Mouse (Mus musculus): ENCODE results near the gene Gm44503. TPM values are rescaled to one million over a fixed set of nuclear protein-coding genes. Genes with fewer than 3 reads are reported as not detected.
A peak's percentile ranks its signal among the peaks of the same experiment; 100 is the strongest.

Gm44503 gene
- polyA plus RNA-seq, 1 experiment from 2014 or later = not detected

DNA sequence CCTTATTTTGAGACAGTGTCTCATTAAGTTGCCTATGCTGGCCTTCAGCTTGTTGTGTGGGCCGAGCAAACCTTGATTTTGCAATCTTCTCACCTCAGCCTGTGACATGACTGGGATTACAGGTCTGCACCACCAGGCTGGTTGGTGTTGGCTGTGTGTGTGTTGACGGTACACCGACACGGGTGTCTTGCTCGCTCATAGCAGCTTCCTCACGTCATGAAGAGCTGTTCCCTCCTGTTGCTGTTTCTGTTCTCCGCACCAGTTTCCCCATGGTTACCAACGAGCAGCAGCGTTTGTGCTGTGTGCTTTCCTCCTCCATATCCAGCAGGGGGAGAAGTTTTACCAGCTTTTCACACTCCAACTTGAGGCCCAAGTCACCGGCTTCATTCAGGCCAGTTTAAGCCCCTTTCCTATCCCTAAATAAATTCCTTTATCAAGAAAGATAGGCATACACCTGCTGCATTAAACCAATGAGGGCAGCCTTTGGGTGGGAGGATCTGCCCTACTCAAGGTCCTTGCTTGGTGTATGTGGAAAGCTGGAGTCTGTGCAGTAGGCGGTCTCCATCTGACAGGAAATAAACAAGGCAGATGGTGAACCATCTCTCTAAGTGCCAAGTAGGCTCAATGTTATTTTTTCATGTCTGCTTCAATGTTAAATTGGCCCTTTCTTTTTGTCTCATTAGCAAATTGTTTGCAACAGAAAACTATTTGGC lies 9.9 kb downstream of the Gm44503 start:
- Histone ChIP-seq H3K9me3 (ENCODE audit: control insufficient read depth, low read length) (no peaks in the 10 kb centered on the region), H3K27ac (ENCODE audit: low read length) (no peak overlapping the region), H3K4me2 (ENCODE audit: low read depth, low read length) (no peak overlapping the region), H3K36me3 (ENCODE audit: control insufficient read depth, insufficient read depth, low read length) (no peaks in the 10 kb centered on the region), H3K4me1 (replicated peaks; ENCODE audit: control insufficient read depth, insufficient read depth, low read length) (no peaks in the 10 kb centered on the region), H3K27me3 (ENCODE audit: control insufficient read depth, insufficient read depth, low read depth, low read length) (no peaks in the 10 kb centered on the region), H3K4me3 (ENCODE audit: low read length) (no peak overlapping the region), H3K9ac (ENCODE audit: low read length) (0 out of 2 replicates have a peak overlapping the region, but pooled peaks have one; percentile 9)
- ATAC-seq (ENCODE audit: low read depth) = peak; percentile 51
- WGBS = 29% methylated on average over 11 of the region's 11 CpGs

DNA sequence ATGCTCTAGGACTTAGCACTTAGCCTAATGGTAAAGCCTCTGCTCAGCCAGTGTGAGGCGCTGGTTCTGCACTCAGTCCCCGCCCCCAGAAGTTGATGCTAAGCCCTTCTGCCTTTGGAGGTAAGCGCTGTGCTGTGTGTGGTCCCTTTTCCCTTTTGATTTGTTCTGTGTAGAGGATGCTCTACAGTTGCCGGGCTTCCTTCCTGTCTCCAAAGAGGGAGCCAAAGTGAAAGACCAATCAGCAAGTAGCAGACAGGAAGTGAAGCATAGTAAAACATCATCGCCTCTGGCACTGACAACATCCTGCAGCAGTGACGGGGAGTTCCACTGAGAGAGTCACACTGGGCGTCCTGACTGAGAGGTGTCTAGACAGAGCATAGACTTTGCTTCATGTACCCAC lies 11.2 kb downstream of the Gm44503 start:
- Histone ChIP-seq H3K9me3 (ENCODE audit: control insufficient read depth, low read length) (no peaks in the 10 kb centered on the region), H3K4me2 (ENCODE audit: low read depth, low read length) (no peak overlapping the region), H3K27me3 (ENCODE audit: control insufficient read depth, insufficient read depth, low read depth, low read length) (no peaks in the 10 kb centered on the region), H3K4me3 (ENCODE audit: low read length) (no peak overlapping the region), H3K9ac (ENCODE audit: low read length) (no peak overlapping the region), H3K27ac (ENCODE audit: low read length) (no peak overlapping the region), H3K4me1 (replicated peaks; ENCODE audit: control insufficient read depth, insufficient read depth, low read length) (no peaks in the 10 kb centered on the region), H3K36me3 (ENCODE audit: control insufficient read depth, insufficient read depth, low read length) (no peaks in the 10 kb centered on the region)
- no peak for ATAC-seq (ENCODE audit: low read depth)
- WGBS = 61% methylated on average over 7 of the region's 7 CpGs

DNA sequence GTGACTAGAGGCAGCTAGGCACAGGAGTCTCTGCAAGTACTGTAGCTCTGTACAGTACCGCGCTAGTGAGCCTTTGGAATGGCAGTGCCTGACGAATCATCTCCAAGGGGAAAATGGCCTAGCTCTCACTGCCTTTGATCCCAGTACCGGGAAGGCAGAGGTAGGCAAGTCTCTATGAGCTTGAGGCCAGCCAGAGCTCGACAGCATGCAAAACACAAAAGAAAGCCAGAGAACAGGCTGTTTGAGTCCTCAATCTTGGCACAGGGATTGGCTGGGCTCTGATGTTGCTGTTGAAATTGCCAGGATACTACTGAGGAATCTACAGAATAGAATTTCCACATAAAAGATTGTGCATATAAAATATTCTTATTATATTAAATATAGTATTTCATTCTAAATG lies 13.8 kb downstream of the Gm44503 start:
- H3K36me3 ChIP-seq (ENCODE audit: control insufficient read depth, insufficient read depth, low read length) = no peaks in the 10 kb centered on the region
- no peak overlapping the region for H3K9ac ChIP-seq (ENCODE audit: low read length)
- 84% methylated on average over 5 of the region's 5 CpGs for WGBS
- no peaks in the 10 kb centered on the region for H3K27me3 ChIP-seq (ENCODE audit: control insufficient read depth, insufficient read depth, low read depth, low read length)
- no peak overlapping the region for H3K4me3 ChIP-seq (ENCODE audit: low read length)
- no peak for ATAC-seq (ENCODE audit: low read depth)
- H3K9me3 ChIP-seq (ENCODE audit: control insufficient read depth, low read length) = no peaks in the 10 kb centered on the region
- no peak overlapping the region for H3K4me2 ChIP-seq (ENCODE audit: low read depth, low read length)
- no peaks in the 10 kb centered on the region for H3K4me1 ChIP-seq (replicated peaks; ENCODE audit: control insufficient read depth, insufficient read depth, low read length)
- H3K27ac ChIP-seq (ENCODE audit: low read length) = no peak overlapping the region

DNA sequence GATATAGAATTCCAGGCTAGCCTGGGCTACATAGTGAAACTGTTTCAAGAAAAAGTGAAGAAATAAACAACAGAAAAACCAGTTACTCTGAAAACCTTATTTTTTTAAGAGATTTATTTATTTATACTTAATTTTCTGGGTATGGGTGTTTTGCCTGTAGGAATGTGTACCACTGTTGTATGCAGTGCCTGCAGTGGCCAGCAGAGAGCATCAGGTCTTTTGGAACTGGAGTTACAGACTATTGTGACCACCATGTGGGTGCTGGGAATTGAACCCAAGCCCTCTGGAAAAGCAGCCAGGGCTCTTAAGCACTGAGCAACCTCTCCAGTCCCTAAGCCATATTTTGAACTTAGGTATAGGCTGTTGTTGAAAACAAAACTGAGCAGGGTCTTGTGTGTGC lies 14.3 kb downstream of the Gm44503 start:
- Histone ChIP-seq H3K9me3 (ENCODE audit: control insufficient read depth, low read length) (no peaks in the 10 kb centered on the region), H3K36me3 (ENCODE audit: control insufficient read depth, insufficient read depth, low read length) (no peaks in the 10 kb centered on the region)

DNA sequence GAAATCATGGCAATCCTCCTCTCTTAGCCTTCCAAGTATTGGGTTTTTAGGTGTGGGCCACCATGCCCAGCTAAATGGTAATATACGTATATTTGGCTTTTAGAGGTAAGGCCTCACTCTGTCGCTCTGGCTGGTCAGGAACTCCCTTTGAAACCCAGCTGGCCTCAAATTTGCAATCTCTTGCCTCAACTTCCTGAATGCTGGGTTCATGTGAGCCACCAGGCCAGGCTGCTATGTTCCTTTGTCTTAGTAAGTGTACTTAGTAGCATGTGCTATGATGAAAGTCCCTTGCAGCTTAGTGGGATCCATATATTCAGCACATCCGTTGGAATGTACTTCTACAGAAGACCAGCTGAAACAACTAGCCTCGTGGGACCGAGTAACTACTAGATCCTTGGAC lies 16.1 kb downstream of the Gm44503 start:
- H3K4me1 ChIP-seq (replicated peaks; ENCODE audit: control insufficient read depth, insufficient read depth, low read length) = no peaks in the 10 kb centered on the region
- no peak overlapping the region for H3K9ac ChIP-seq (ENCODE audit: low read length)
- WGBS = 85% methylated on average over 5 of the region's 5 CpGs
- no peaks in the 10 kb centered on the region for H3K27me3 ChIP-seq (ENCODE audit: control insufficient read depth, insufficient read depth, low read depth, low read length)
- no peaks in the 10 kb centered on the region for H3K9me3 ChIP-seq (ENCODE audit: control insufficient read depth, low read length)
- no peak overlapping the region for H3K27ac ChIP-seq (ENCODE audit: low read length)
- no peaks in the 10 kb centered on the region for H3K36me3 ChIP-seq (ENCODE audit: control insufficient read depth, insufficient read depth, low read length)
- ATAC-seq (ENCODE audit: low read depth) = no peak
- H3K4me3 ChIP-seq (ENCODE audit: low read length) = no peak overlapping the region
- no peak overlapping the region for H3K4me2 ChIP-seq (ENCODE audit: low read depth, low read length)

More for the DNA sequence above, 14.3 kb downstream of the Gm44503 start:
- no peak for ATAC-seq (ENCODE audit: low read depth)
- H3K4me2 ChIP-seq (ENCODE audit: low read depth, low read length) = no peak overlapping the region
- no peak overlapping the region for H3K27ac ChIP-seq (ENCODE audit: low read length)
- no peaks in the 10 kb centered on the region for H3K27me3 ChIP-seq (ENCODE audit: control insufficient read depth, insufficient read depth, low read depth, low read length)
- H3K9ac ChIP-seq (ENCODE audit: low read length) = no peak overlapping the region
- H3K4me1 ChIP-seq (replicated peaks; ENCODE audit: control insufficient read depth, insufficient read depth, low read length) = no peaks in the 10 kb centered on the region
- no peak overlapping the region for H3K4me3 ChIP-seq (ENCODE audit: low read length)

DNA sequence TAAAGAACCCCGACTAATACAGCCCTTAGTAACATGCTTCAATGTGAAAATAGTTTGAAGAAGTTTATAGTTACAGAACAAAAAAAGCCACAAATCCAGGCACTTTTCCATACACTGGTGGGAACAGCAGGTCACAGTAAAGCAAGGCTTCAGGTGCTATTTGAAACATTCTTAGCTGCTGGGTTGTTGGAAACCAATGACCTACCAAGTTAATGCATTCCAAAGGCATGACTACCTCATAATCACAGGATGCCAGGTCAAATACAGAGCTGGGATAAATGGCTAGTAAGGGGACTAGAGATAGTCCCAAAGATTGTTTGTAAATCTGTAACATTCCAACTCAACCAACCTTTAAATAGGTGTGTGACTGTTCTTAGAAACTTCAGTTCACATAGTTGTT lies 16.6 kb downstream of the Gm44503 start:
- 94% methylated on average over 1 of the region's 1 CpGs for WGBS

DNA sequence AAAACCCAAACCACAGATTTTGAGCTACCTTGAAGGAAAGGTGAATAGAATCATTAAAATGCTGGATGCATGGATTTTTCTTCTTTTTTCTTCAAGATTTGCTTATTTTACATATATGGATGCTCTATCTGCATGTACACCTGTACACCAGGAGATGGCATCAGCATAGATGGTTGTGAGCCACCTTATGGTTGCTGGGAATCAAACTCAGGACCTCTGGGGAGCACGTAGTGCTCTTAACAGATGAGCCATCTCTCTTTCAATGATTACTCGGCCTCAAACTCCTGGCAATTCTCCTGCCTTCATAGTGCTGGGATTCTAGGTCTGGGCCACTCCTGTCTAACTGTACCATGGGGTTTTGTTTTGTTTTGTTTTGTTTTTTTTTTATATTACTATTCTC lies 24.4 kb downstream of the Gm44503 start:
- ATAC-seq (ENCODE audit: low read depth) = no peak
- H3K4me2 ChIP-seq (ENCODE audit: low read depth, low read length) = no peak overlapping the region
- H3K4me1 ChIP-seq (replicated peaks; ENCODE audit: control insufficient read depth, insufficient read depth, low read length) = peaks cover 8% of the 10 kb centered on the region
- H3K27me3 ChIP-seq (ENCODE audit: control insufficient read depth, insufficient read depth, low read depth, low read length) = no peaks in the 10 kb centered on the region
- H3K27ac ChIP-seq (ENCODE audit: low read length) = no peak overlapping the region
- no peaks in the 10 kb centered on the region for H3K36me3 ChIP-seq (ENCODE audit: control insufficient read depth, insufficient read depth, low read length)
- 72% methylated on average over 2 of the region's 2 CpGs for WGBS
- H3K9ac ChIP-seq (ENCODE audit: low read length) = no peak overlapping the region
- H3K4me3 ChIP-seq (ENCODE audit: low read length) = no peak overlapping the region
- H3K9me3 ChIP-seq (ENCODE audit: control insufficient read depth, low read length) = no peaks in the 10 kb centered on the region

More for the DNA sequence above, 16.6 kb downstream of the Gm44503 start:
- Histone ChIP-seq H3K9ac (ENCODE audit: low read length) (no peak overlapping the region), H3K4me3 (ENCODE audit: low read length) (no peak overlapping the region), H3K4me2 (ENCODE audit: low read depth, low read length) (no peak overlapping the region), H3K27me3 (ENCODE audit: control insufficient read depth, insufficient read depth, low read depth, low read length) (no peaks in the 10 kb centered on the region), H3K4me1 (replicated peaks; ENCODE audit: control insufficient read depth, insufficient read depth, low read length) (no peaks in the 10 kb centered on the region), H3K27ac (ENCODE audit: low read length) (no peak overlapping the region), H3K9me3 (ENCODE audit: control insufficient read depth, low read length) (no peaks in the 10 kb centered on the region), H3K36me3 (ENCODE audit: control insufficient read depth, insufficient read depth, low read length) (no peaks in the 10 kb centered on the region)
- ATAC-seq (ENCODE audit: low read depth) = no peak

DNA sequence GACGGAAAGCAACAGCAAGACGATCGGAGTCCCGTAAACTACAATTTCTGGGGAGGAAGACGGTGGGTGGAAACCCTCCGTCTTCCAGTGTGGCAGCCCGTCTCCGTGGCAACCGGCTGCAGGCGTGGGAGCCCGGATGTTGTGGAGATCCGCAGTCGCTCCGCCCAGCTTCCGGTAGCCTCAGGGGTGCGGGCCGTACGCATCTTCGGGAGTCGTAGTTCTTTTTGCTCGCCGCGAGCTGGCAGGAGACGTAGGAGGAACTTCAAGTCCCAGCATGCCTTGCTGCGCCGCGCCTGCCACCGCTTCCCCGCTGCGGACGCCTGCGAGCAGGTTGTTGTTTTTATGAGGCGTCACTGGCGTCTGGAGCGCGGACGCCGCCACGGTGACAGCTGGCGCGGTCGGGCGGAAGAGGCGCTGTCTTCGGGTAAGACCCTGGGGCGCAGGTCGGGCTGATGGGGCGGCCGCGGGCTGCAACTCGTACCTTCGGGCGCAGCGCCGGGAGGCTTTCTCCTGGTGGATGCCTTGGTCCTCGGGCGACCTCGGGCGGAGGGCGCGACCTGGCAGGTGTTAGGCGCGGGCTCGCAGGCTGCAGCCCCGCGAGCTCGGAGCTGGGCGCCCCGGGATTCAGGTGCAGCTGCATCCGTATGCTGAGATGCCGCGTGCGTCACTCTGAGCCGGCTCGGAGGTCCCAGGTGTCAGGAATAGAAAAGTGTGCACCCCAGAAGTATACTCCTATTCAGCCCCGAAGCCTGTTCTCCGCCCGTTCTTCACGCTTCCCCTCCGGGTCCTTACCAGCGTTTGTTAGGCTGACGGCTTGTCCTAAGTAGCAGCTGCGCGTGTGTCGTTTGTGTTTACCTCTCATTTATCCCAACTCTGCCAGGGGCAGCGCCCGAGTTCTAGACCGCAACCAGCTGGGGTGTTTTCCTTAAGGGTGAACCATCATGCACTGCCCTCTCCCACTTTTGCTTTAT lies 26.9 kb downstream of the Gm44503 start, which contains the start of the genes Ccpg1os and Ccpg1:
Ccpg1os (minus strand) TSS at position 133 of the 971 bp plus-strand sequence.
Ccpg1 (plus strand) TSS at position 180 of the 971 bp plus-strand sequence.
- Histone ChIP-seq H3K4me3 (ENCODE audit: low read length) (peak within 1 kb of the TSS; percentile 95), H3K9ac (ENCODE audit: low read length) (peak within 1 kb of the TSS; percentile 84), H3K4me1 (replicated peaks; ENCODE audit: control insufficient read depth, insufficient read depth, low read length) (peaks cover 8% of the 10 kb centered on the region), H3K9me3 (ENCODE audit: control insufficient read depth, low read length) (no peaks in the 10 kb centered on the region), H3K27ac (ENCODE audit: low read length) (peak within 1 kb of the TSS; percentile 49; the same call in 1 of the 2 replicates), H3K36me3 (ENCODE audit: control insufficient read depth, insufficient read depth, low read length) (no peaks in the 10 kb centered on the region), H3K4me2 (ENCODE audit: low read depth, low read length) (peak within 1 kb of the TSS; percentile 94), H3K27me3 (ENCODE audit: control insufficient read depth, insufficient read depth, low read depth, low read length) (no peaks in the 10 kb centered on the region)
- WGBS = 0% methylated on average over 88 of the region's 88 CpGs
- ATAC-seq (ENCODE audit: low read depth) = peak; percentile 100

DNA sequence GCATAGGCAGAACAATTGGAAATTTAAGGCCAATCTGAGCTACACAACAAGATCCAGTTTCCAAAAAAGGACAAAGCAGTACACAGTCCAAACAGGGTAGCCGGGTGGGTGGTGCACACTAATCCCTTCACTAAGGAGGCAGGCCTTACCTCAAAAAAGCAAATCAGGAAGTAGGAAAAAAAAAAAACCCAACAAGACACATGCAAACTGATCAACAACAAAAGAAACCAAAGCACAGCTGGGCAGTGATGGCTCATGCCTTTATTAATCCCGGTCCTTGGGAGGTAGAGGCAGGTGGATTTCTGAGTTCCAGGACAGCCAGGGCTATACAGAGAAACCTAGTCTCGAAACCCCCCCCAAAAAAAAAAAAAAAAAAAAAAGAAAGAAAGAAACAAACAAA lies 29.1 kb downstream of the Gm44503 start:
- H3K4me1 ChIP-seq (replicated peaks; ENCODE audit: control insufficient read depth, insufficient read depth, low read length) = peaks cover 8% of the 10 kb centered on the region
- ATAC-seq (ENCODE audit: low read depth) = no peak
- no peaks in the 10 kb centered on the region for H3K9me3 ChIP-seq (ENCODE audit: control insufficient read depth, low read length)
- H3K27ac ChIP-seq (ENCODE audit: low read length) = no peak overlapping the region
- no peak overlapping the region for H3K4me3 ChIP-seq (ENCODE audit: low read length)
- WGBS = 59% methylated on average over 3 of the region's 3 CpGs
- no peaks in the 10 kb centered on the region for H3K36me3 ChIP-seq (ENCODE audit: control insufficient read depth, insufficient read depth, low read length)
- H3K4me2 ChIP-seq (ENCODE audit: low read depth, low read length) = no peak overlapping the region
- H3K9ac ChIP-seq (ENCODE audit: low read length) = no peak overlapping the region
- no peaks in the 10 kb centered on the region for H3K27me3 ChIP-seq (ENCODE audit: control insufficient read depth, insufficient read depth, low read depth, low read length)

All from lung, embryonic 16.5 days (tissue).